Mouse (Mus musculus) CH12.LX (cell line): ENCODE measurements at regions not wholly inside any gene's neighbourhood (a gene's known extent, or its start where the extent isn't known, plus 50 kb on each side); places are given as distances from the start of the nearest gene placed in this dataset.

ENCODE experiments used
- DNase-seq: peaks from one replicate; pipeline ENCODE4 v3.0.0-alpha.2; 2013; ENCODE audit errors: extremely low read depth
- H3K27ac ChIP-seq: 2 replicates; pipeline ENCODE4 v1.5.1; 2012; ENCODE audit warnings: low read depth, mild to moderate bottlenecking, control low read depth, moderate library complexity; ENCODE audit not compliant: insufficient read depth
- H3K27me3 ChIP-seq: replicated peaks from 2 replicates; pipeline ENCODE3; 2012; ENCODE audit warnings: inconsistent platforms
- H3K36me3 ChIP-seq, 2 experiments: replicated peaks in 1 of 2; 2 replicates each; pipeline versions ENCODE3 to v1.6.1; 2012; ENCODE audit warnings: inconsistent platforms in 1 of 2, low read length in 1 of 2, mild to moderate bottlenecking in 1 of 2, mixed read lengths in 1 of 2, moderate library complexity in 1 of 2; ENCODE audit not compliant: control insufficient read depth in 1 of 2, insufficient read depth in 1 of 2
- H3K4me1 ChIP-seq, 2 experiments: 2 replicates each; pipeline ENCODE4 v1.6.1; 2012; ENCODE audit warnings: inconsistent platforms in 1 of 2, moderate library complexity in 1 of 2; ENCODE audit not compliant: insufficient read depth in 2 of 2, control insufficient read depth in 1 of 2
- H3K4me2 ChIP-seq: 2 replicates; pipeline ENCODE4 v1.6.1; 2012; ENCODE audit warnings: low read depth, mild to moderate bottlenecking, control low read depth; ENCODE audit not compliant: poor library complexity, insufficient read depth, severe bottlenecking
- H3K4me3 ChIP-seq, 3 experiments: fragments of 150-350 bp in 1 of 3; sonication (generic) in 1 of 3; replicated peaks in 1 of 3; 2 replicates each; pipeline versions ENCODE3 to v1.5.1; 2011 to 2012; ENCODE audit warnings: low read depth in 2 of 3, low read length in 2 of 3, mild to moderate bottlenecking in 2 of 3, moderate library complexity in 2 of 3, control low read depth in 1 of 3, improper control_type of control experiment in 1 of 3, inconsistent platforms in 1 of 3, mixed read lengths in 1 of 3; ENCODE audit not compliant: poor library complexity in 1 of 3
- H3K79me2 ChIP-seq: replicated peaks from 2 replicates; pipeline ENCODE4 v1.6.1; 2012; ENCODE audit warnings: mild to moderate bottlenecking, moderate library complexity; ENCODE audit not compliant: control insufficient read depth, poor library complexity, insufficient read depth, severe bottlenecking; ENCODE audit errors: extremely low read depth
- H3K9ac ChIP-seq: 2 replicates; pipeline ENCODE4 v1.6.1; 2012; ENCODE audit warnings: low read depth, mild to moderate bottlenecking, control low read depth, moderate library complexity; ENCODE audit not compliant: insufficient read depth
- H3K9me3 ChIP-seq: replicated peaks from 2 replicates; pipeline ENCODE3; 2012; ENCODE audit warnings: low read length, inconsistent platforms, mixed read lengths
- BHLHE40 ChIP-seq: IDR thresholded peaks from 2 replicates; pipeline ENCODE4 v1.6.1; 2011; ENCODE audit warnings: mild to moderate bottlenecking, low read depth, low read length, improper control_type of control experiment
- CTCF ChIP-seq, 2 experiments: IDR thresholded peaks in 1 of 2; conservative IDR thresholded peaks in 1 of 2; 2 replicates each; pipeline ENCODE4 v1.5.1; 2011 to 2012; ENCODE audit warnings: low read depth in 2 of 2, low read length in 2 of 2, improper control_type of control experiment in 1 of 2, inconsistent platforms in 1 of 2, mild to moderate bottlenecking in 1 of 2, moderate library complexity in 1 of 2
- ELF1 ChIP-seq: IDR thresholded peaks from 2 replicates; pipeline ENCODE4 v1.6.1; 2014; ENCODE audit warnings: low read depth, mild to moderate bottlenecking, inconsistent platforms, low read length, improper control_type of control experiment
- EP300 ChIP-seq: IDR thresholded peaks from 2 replicates; pipeline ENCODE4 v1.6.1; 2011; ENCODE audit warnings: low read length, improper control_type of control experiment
- ETS1 ChIP-seq: conservative IDR thresholded peaks from 2 replicates; pipeline ENCODE4 v1.6.1; 2012; ENCODE audit warnings: low read depth, mild to moderate bottlenecking, inconsistent platforms, low read length, improper control_type of control experiment, moderate library complexity
- JUN ChIP-seq: IDR thresholded peaks from 2 replicates; pipeline ENCODE4 v1.6.1; 2011; ENCODE audit warnings: low read depth, mild to moderate bottlenecking, low read length, improper control_type of control experiment, moderate library complexity; ENCODE audit not compliant: insufficient read depth
- MAX ChIP-seq: IDR thresholded peaks from 2 replicates; pipeline ENCODE4 v1.6.1; 2011; ENCODE audit warnings: low read length, improper control_type of control experiment
- MAZ ChIP-seq: IDR thresholded peaks from 2 replicates; pipeline ENCODE4 v1.6.1; 2012; ENCODE audit warnings: low read depth, mild to moderate bottlenecking, inconsistent platforms, low read length, improper control_type of control experiment, moderate library complexity
- MYC ChIP-seq: IDR thresholded peaks from 2 replicates; pipeline ENCODE4 v1.6.1; 2011; ENCODE audit warnings: low read depth, mild to moderate bottlenecking, improper control_type of control experiment, low read length
- NELFE ChIP-seq: IDR thresholded peaks from 2 replicates; pipeline ENCODE4 v1.6.1; 2011; ENCODE audit warnings: low read depth, low read length, improper control_type of control experiment
- NRF1 ChIP-seq: IDR thresholded peaks from 2 replicates; pipeline ENCODE4 v1.6.1; 2014; ENCODE audit warnings: low read depth, mild to moderate bottlenecking, inconsistent platforms, low read length, improper control_type of control experiment, moderate library complexity
- PAX5 ChIP-seq: IDR thresholded peaks from 2 replicates; pipeline ENCODE4 v1.6.1; 2012; ENCODE audit warnings: low read length, inconsistent platforms, mixed read lengths
- RCOR1 ChIP-seq: conservative IDR thresholded peaks from 2 replicates; pipeline ENCODE4 v1.6.1; 2012; ENCODE audit warnings: low read depth, mild to moderate bottlenecking, inconsistent platforms, low read length, improper control_type of control experiment
- SIN3A ChIP-seq: IDR thresholded peaks from 2 replicates; pipeline ENCODE4 v1.6.1; 2012; ENCODE audit warnings: low read length, improper control_type of control experiment, inconsistent platforms
- TCF12 ChIP-seq: IDR thresholded peaks from 2 replicates; pipeline ENCODE4 v1.6.1; 2014; ENCODE audit warnings: low read depth, mild to moderate bottlenecking, inconsistent platforms, low read length, improper control_type of control experiment
- UBTF ChIP-seq: IDR thresholded peaks from 2 replicates; pipeline ENCODE4 v1.6.1; 2012; ENCODE audit warnings: low read depth, mild to moderate bottlenecking, inconsistent platforms, low read length, improper control_type of control experiment, moderate library complexity
- USF1 ChIP-seq: IDR thresholded peaks from 2 replicates; pipeline ENCODE4 v1.6.1; 2014; ENCODE audit warnings: low read depth, mild to moderate bottlenecking, inconsistent platforms, low read length, improper control_type of control experiment
- USF2 ChIP-seq: conservative IDR thresholded peaks from 2 replicates; pipeline ENCODE4 v1.6.1; 2011; ENCODE audit warnings: low read depth, low read length, improper control_type of control experiment
- ZMIZ1 ChIP-seq: IDR thresholded peaks from 2 replicates; pipeline ENCODE4 v1.6.1; 2012; ENCODE audit warnings: low read depth, mild to moderate bottlenecking, inconsistent platforms, low read length, improper control_type of control experiment
- dilution Hi-C: fragments of 300-500 bp; cut with MboI; formaldehyde crosslinking; loops from 2 replicates; pipeline ENCODE4 v1.14.3; 2020; ENCODE audit warnings: low sequenced_read_pairs; ENCODE audit not compliant: extremely low pct_unique_long_range_greater_than_20kb, extremely low pct_ligation_motif_present
- in situ Hi-C: fragments of 300-500 bp; cut with MboI; formaldehyde crosslinking; loops from 3 replicates; pipeline ENCODE4 v1.14.3; 2019; ENCODE audit warnings: low sequenced_read_pairs, low pct_ligation_motif_present, low pct_unique_long_range_greater_than_20kb, mixed read lengths

- Histone ChIP-seq H3K27ac (no peak overlapping the region), H3K79me2 (no peaks in the 10 kb centered on the region), H3K9me3 (no peaks in the 10 kb centered on the region), H3K27me3 (no peaks in the 10 kb centered on the region)
- in situ Hi-C loops: no loop called here
- dilution Hi-C loops: no loop called here
- TF ChIP-seq UBTF: no peak
- no peak for TF ChIP-seq MYC
- no peak for TF ChIP-seq RCOR1
- no peak for TF ChIP-seq MAZ
- TF ChIP-seq BHLHE40: no peak
- TF ChIP-seq NELFE: no peak
- TF ChIP-seq, all 38 proteins: peak for 0
- Histone ChIP-seq H3K4me2 (no peak overlapping the region), H3K9ac (no peak overlapping the region), H3K4me1 (no peaks in the 10 kb centered on the region), H3K4me3 (no peak overlapping the region), H3K36me3 (no peaks in the 10 kb centered on the region)
- no peak for DNase-seq
Measured at GRCm38 (mm10) chr12:10168042-10168441, 201.7 kb upstream of the Nt5c1b start.

GRCm38 (mm10) chr12:10168581-10168980 lies 201.2 kb upstream of the Nt5c1b start:
- no peak overlapping the region for H3K4me2 ChIP-seq
- H3K27me3 ChIP-seq: no peaks in the 10 kb centered on the region
- H3K9ac ChIP-seq: no peak overlapping the region
- TF ChIP-seq TCF12 (no peak), USF2 (no peak), SIN3A (no peak), ZMIZ1 (no peak), USF1 (no peak), PAX5 (no peak), NELFE (no peak), CTCF (conservative IDR thresholded peaks at IDR 0.05 in 1 of 2, IDR thresholded peaks at IDR 0.05 in 1 of 2; ENCODE audit: low read depth in 2 of 2, low read length in 2 of 2) (no peak), MAX (no peak), EP300 (no peak), ELF1 (no peak), JUN (no peak), ETS1 (no peak), NRF1 (no peak), MYC (no peak)
- TF ChIP-seq, all 38 proteins: peak for 0
- Histone ChIP-seq H3K4me3 (no peak overlapping the region), H3K79me2 (no peaks in the 10 kb centered on the region), H3K9me3 (no peaks in the 10 kb centered on the region), H3K36me3 (no peaks in the 10 kb centered on the region), H3K4me1 (no peaks in the 10 kb centered on the region), H3K27ac (no peak overlapping the region)
- no peak for DNase-seq
- dilution Hi-C loops (no loop called here), in situ Hi-C loops (no loop called here)
